Mouse (Mus musculus) heart, adult 2 months (tissue): ENCODE measurements at regions not wholly inside any gene's neighbourhood (a gene's known extent, or its start where the extent isn't known, plus 50 kb on each side); places are given as distances from the start of the nearest gene placed in this dataset.

ENCODE experiments used
- DNase-seq, 2 experiments: peaks; one replicate each; pipeline ENCODE4 v3.0.0; 2021
- H3K27ac ChIP-seq: fragments of 200-600 bp; 2 replicates; pipeline ENCODE4 v1.8.1; 2022
- H3K27me3 ChIP-seq: fragments of 200-500 bp; 2 replicates; pipeline ENCODE4 v1.6.1; 2012; ENCODE audit warnings: mild to moderate bottlenecking, low read length, inconsistent platforms, mixed read lengths; ENCODE audit not compliant: control insufficient read depth, insufficient read depth
- H3K36me3 ChIP-seq: fragments of 200-500 bp; 2 replicates; pipeline ENCODE4 v1.6.1; 2012; ENCODE audit warnings: low read length, inconsistent platforms; ENCODE audit not compliant: control insufficient read depth, insufficient read depth
- H3K4me1 ChIP-seq: fragments of 200-500 bp; 2 replicates; pipeline ENCODE4 v1.6.1; 2011; ENCODE audit warnings: low read length; ENCODE audit not compliant: control insufficient read depth, insufficient read depth
- H3K4me3 ChIP-seq: fragments of 200-600 bp; 2 replicates; pipeline ENCODE4 v1.8.1; 2022
- H3K79me2 ChIP-seq: fragments of 200-500 bp; replicated peaks from 2 replicates; pipeline ENCODE4 v1.6.1; 2012; ENCODE audit warnings: mild to moderate bottlenecking, inconsistent platforms, low read length, moderate library complexity, mixed read lengths; ENCODE audit not compliant: control insufficient read depth, insufficient read depth
- H3K9ac ChIP-seq: fragments of 200-500 bp; 2 replicates; pipeline ENCODE4 v1.6.1; 2012; ENCODE audit warnings: low read depth, mild to moderate bottlenecking, control low read depth, inconsistent platforms, low read length, mixed read lengths
- CTCF ChIP-seq: fragments of 200-600 bp; IDR thresholded peaks from 2 replicates; pipeline ENCODE4 v1.8.1; 2022; ENCODE audit warnings: antibody characterized with exemption, mild to moderate bottlenecking, moderate library complexity
- EP300 ChIP-seq: fragments of 200-500 bp; IDR thresholded peaks from 2 replicates; pipeline ENCODE4 v1.6.1; 2011; ENCODE audit warnings: low read depth, low read length, control low read depth; ENCODE audit not compliant: insufficient read depth
- POLR2A ChIP-seq: fragments of 200-500 bp; IDR thresholded peaks from 2 replicates; pipeline ENCODE4 v1.6.1; 2011; ENCODE audit warnings: mild to moderate bottlenecking, low read depth, low read length, control low read depth; ENCODE audit not compliant: insufficient read depth
- WGBS: fragments of 180-500 bp; shearing (Covaris S2); methylation state at CpG from one replicate; pipeline ENCODE4 v1.1.7; 2018; 5-methylcytosine and 5-hydroxymethylcytosine counted together
- intact Hi-C: fragments of 180-260 bp; cut with DNase I; formaldehyde crosslinking; loops from one replicate; pipeline ENCODE4 v1.15.1; 2025

- Histone ChIP-seq H3K4me1 (no peaks in the 10 kb centered on the region), H3K79me2 (no peaks in the 10 kb centered on the region), H3K36me3 (no peaks in the 10 kb centered on the region), H3K4me3 (no peak overlapping the region), H3K27me3 (no peaks in the 10 kb centered on the region), H3K27ac (no peak overlapping the region), H3K9ac (no peak overlapping the region)
- no peak for DNase-seq
- no peak for TF ChIP-seq CTCF
- no peak for TF ChIP-seq EP300
- TF ChIP-seq POLR2A, result no peak
- intact Hi-C loops, result no loop called here
- WGBS, result 12% methylated on average over 3 of the region's 3 CpGs
These were observed 56.7 kb upstream of the Igsf9b start for GRCm38 (mm10) chr9:27242325-27242724.

- intact Hi-C loops, result no loop called here
- Histone ChIP-seq H3K36me3 (no peaks in the 10 kb centered on the region), H3K79me2 (no peaks in the 10 kb centered on the region), H3K4me3 (no peak overlapping the region), H3K9ac (no peak overlapping the region), H3K4me1 (no peaks in the 10 kb centered on the region), H3K27me3 (no peaks in the 10 kb centered on the region), H3K27ac (no peak overlapping the region)
- 61% methylated on average over 3 of the region's 3 CpGs for WGBS
- no peak for DNase-seq
- TF ChIP-seq CTCF, result no peak
- TF ChIP-seq POLR2A, result no peak
These were observed 58.1 kb upstream of the Igsf9b start for GRCm38 (mm10) chr9:27240926-27241325.

DNA sequence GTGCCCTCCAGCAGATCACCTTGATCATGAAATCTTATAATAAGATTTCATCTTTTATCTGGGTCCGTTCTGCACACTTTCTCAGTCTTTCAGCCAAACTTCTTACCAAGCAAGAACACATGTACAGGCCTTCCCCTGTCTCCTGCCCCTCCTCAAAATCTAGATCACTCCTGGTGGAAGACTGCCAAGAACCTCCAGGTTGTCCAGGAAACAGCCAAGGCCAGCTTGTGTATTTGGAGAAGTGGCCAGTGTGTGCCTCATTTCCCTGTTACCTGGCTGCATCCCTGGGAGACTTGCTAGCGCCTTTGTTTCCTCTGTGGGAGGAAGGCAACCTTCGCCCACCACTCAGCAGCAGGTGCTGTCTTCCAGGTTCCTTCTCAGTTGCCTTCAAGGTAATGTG is 58.5 kb upstream of the Igsf9b start:
- 62% methylated on average over 3 of the region's 3 CpGs for WGBS
- Histone ChIP-seq H3K4me1 (no peaks in the 10 kb centered on the region), H3K27ac (no peak overlapping the region), H3K4me3 (no peak overlapping the region), H3K36me3 (no peaks in the 10 kb centered on the region), H3K79me2 (no peaks in the 10 kb centered on the region), H3K27me3 (no peaks in the 10 kb centered on the region), H3K9ac (no peak overlapping the region)
- no peak for DNase-seq
- intact Hi-C loops, result no loop called here
- TF ChIP-seq POLR2A (no peak), CTCF (no peak), EP300 (no peak)

- H3K27me3 ChIP-seq, result no peaks in the 10 kb centered on the region
- H3K4me1 ChIP-seq, result no peaks in the 10 kb centered on the region
- 86% methylated on average over 4 of the region's 4 CpGs for WGBS
- H3K79me2 ChIP-seq, result no peaks in the 10 kb centered on the region
- no peaks in the 10 kb centered on the region for H3K36me3 ChIP-seq
- no peak overlapping the region for H3K27ac ChIP-seq
- intact Hi-C loops, result no loop called here
- H3K9ac ChIP-seq, result no peak overlapping the region
- no peak for TF ChIP-seq POLR2A
- no peak for TF ChIP-seq EP300
- no peak for TF ChIP-seq CTCF
- no peak for DNase-seq
- no peak overlapping the region for H3K4me3 ChIP-seq
These were observed 66.3 kb upstream of the Igsf9b start for GRCm38 (mm10) chr9:27232692-27233091.

DNA sequence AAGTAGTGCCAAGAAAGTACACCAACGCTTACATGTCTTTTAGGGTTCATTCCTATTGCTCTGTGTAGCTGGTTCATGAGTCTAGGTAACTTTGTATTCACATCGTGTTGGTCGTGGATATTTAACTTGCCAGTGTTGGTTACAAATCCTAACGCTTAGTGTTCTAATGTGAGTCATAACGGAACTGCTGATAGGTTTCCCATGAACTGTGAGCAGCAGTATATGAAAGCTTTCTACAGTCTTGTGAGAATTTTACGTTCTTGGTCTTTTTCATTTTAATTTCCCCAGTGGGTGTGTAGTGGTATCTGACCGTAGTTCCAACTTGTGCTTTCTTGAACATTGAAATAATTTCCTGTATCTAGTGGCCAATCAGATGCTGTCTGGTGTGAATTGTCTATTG is 71.5 kb upstream of the Igsf9b start:
- Histone ChIP-seq H3K9ac (no peak overlapping the region), H3K27ac (no peak overlapping the region), H3K36me3 (no peaks in the 10 kb centered on the region), H3K4me3 (no peak overlapping the region), H3K4me1 (no peaks in the 10 kb centered on the region), H3K27me3 (no peaks in the 10 kb centered on the region), H3K79me2 (no peaks in the 10 kb centered on the region)
- no peak for DNase-seq
- TF ChIP-seq EP300 (no peak), POLR2A (no peak), CTCF (no peak)
- intact Hi-C loops, result no loop called here
- 87% methylated on average over 7 of the region's 7 CpGs for WGBS

DNA sequence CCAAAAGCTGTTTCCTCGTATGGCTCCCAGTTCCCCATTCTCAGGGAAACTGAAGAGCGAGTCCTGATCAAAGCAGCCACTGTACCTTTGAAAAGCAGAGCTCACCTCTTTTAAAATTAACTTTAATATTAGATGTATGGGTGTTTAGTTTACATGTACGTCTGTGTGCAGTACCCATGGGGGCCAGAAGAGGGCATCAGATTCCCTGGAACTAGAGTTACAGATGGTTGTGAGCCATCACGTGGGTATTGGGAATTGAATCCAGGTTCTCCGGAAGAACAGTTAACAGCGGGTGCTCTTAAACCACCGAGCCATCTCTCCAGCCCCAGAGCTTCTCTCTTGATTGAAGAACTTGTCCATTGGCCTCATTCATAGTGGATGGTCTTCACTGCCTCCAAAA is 66.0 kb upstream of the Jam3 start:
- Histone ChIP-seq H3K79me2 (no peaks in the 10 kb centered on the region), H3K4me1 (no peaks in the 10 kb centered on the region), H3K27me3 (no peaks in the 10 kb centered on the region), H3K36me3 (no peaks in the 10 kb centered on the region), H3K27ac (no peak overlapping the region), H3K9ac (no peak overlapping the region), H3K4me3 (no peak overlapping the region)
- TF ChIP-seq POLR2A, result no peak
- no peak for TF ChIP-seq EP300
- TF ChIP-seq CTCF, result peak; percentile 47
- WGBS, result 86% methylated on average over 7 of the region's 7 CpGs
- no peak for DNase-seq
- intact Hi-C loops, result no loop called here

GRCm38 (mm10) chr9:27216024-27216423 is 60.8 kb upstream of the Jam3 start:
- no peak for TF ChIP-seq EP300
- TF ChIP-seq POLR2A, result no peak
- TF ChIP-seq CTCF, result no peak
- intact Hi-C loops, result no loop called here

More at GRCm38 (mm10) chr9:27216024-27216423, 60.8 kb upstream of the Jam3 start:
- Histone ChIP-seq H3K27me3 (no peaks in the 10 kb centered on the region), H3K79me2 (no peaks in the 10 kb centered on the region), H3K4me3 (no peak overlapping the region), H3K4me1 (no peaks in the 10 kb centered on the region), H3K27ac (no peak overlapping the region), H3K36me3 (no peaks in the 10 kb centered on the region), H3K9ac (no peak overlapping the region)
- no peak for DNase-seq
- 89% methylated on average over 7 of the region's 7 CpGs for WGBS
